Mouse (Mus musculus) intestine, postnatal 0 days (tissue): ENCODE data around the gene Vamp1. TPM values are rescaled to one million over a fixed set of nuclear protein-coding genes. Genes with fewer than 3 reads are reported as not detected.

Experiments
- ATAC-seq: fragments of 200-750 bp; cut with Nextera tagmentation; 2 replicates; pipeline ENCODE4 v1.8.0; 2017; ENCODE audit warnings: mild to moderate bottlenecking, moderate TSS enrichment, moderate library complexity
- H3K27ac ChIP-seq: fragments of 300-500 bp; sonication (generic); 2 replicates; pipeline ENCODE4 v1.5.1; 2014; ENCODE audit warnings: mild to moderate bottlenecking, low read depth, low read length, moderate library complexity
- H3K27me3 ChIP-seq: fragments of 300-500 bp; sonication (generic); replicated peaks from 2 replicates; pipeline ENCODE4 v1.6.1; 2014; ENCODE audit warnings: low read length, mixed read lengths; ENCODE audit not compliant: control insufficient read depth, insufficient read depth
- H3K36me3 ChIP-seq: fragments of 300-500 bp; sonication (generic); 2 replicates; pipeline ENCODE4 v1.6.1; 2014; ENCODE audit warnings: mild to moderate bottlenecking, moderate library complexity; ENCODE audit not compliant: control insufficient read depth, insufficient read depth
- H3K4me1 ChIP-seq: fragments of 300-500 bp; sonication (generic); replicated peaks from 2 replicates; pipeline ENCODE4 v1.6.1; 2014; ENCODE audit warnings: antibody characterized with exemption, low read length, mixed read lengths; ENCODE audit not compliant: control insufficient read depth, insufficient read depth
- H3K4me2 ChIP-seq: fragments of 300-500 bp; sonication (generic); replicated peaks from 2 replicates; pipeline ENCODE4 v1.6.1; 2014; ENCODE audit warnings: low read depth, mild to moderate bottlenecking, moderate library complexity
- H3K4me3 ChIP-seq: fragments of 300-500 bp; sonication (generic); 2 replicates; pipeline ENCODE4 v1.5.1; 2014; ENCODE audit warnings: low read depth, low read length
- H3K9ac ChIP-seq: fragments of 300-500 bp; sonication (generic); 2 replicates; pipeline ENCODE4 v1.6.1; 2014; ENCODE audit warnings: mild to moderate bottlenecking, low read depth, low read length
- H3K9me3 ChIP-seq: fragments of 300-500 bp; sonication (generic); 2 replicates; pipeline ENCODE4 v1.6.1; 2016; ENCODE audit warnings: mixed run types; ENCODE audit not compliant: control insufficient read depth
- CTCF ChIP-seq: sonication (generic); IDR thresholded peaks from 2 replicates; pipeline ENCODE4 v1.5.1; 2016; ENCODE audit warnings: low read depth, mild to moderate bottlenecking, control low read depth, antibody characterized with exemption, moderate library complexity
- WGBS: fragments of 180-500 bp; shearing (Covaris S2); extraction: QIAGEN DNeasy Blood & Tissue Kit; methylation state at CpG from one replicate; pipeline ENCODE4 v1.1.7; 2014; 5-methylcytosine and 5-hydroxymethylcytosine counted together
- polyA plus RNA-seq: library from polyadenylated mRNA; unstranded; fragments of >200 nt; fragmentation: Nextera tagmentation; extraction: Ambion mirVana; gene quantifications from 2 replicates; pipeline ENCODE4 v1.2.1, GENCODE M21; 2015

Vamp1 gene
- polyA plus RNA-seq, 1 experiment from 2014 or later = 2.7 TPM

GRCm38 (mm10) chr6:125191332-125192015 is 23.9 kb upstream of the Vamp1 start, which contains the start of the genes Ncapd2 and Mrpl51:
Gene Ncapd2, minus strand, starts transcription at chr6:125191701.
Gene Mrpl51, plus strand, starts transcription at chr6:125191801.
- H3K4me1 ChIP-seq = no peaks in the 10 kb centered on the region
- peaks cover 30% of the 10 kb centered on the region for H3K36me3 ChIP-seq
- WGBS = under 1% methylated on average over 54 of the region's 54 CpGs
- H3K4me2 ChIP-seq = peak within 1 kb of the TSS; percentile 73
- peak; percentile 36 for TF ChIP-seq CTCF
- H3K9me3 ChIP-seq = no peaks in the 10 kb centered on the region
- peak within 1 kb of the TSS; percentile 81 for H3K9ac ChIP-seq
- H3K4me3 ChIP-seq = peak within 1 kb of the TSS; percentile 71
- peak within 1 kb of the TSS; percentile 95 for H3K27ac ChIP-seq
- ATAC-seq = peak; percentile 96
- no peaks in the 10 kb centered on the region for H3K27me3 ChIP-seq

GRCm38 (mm10) chr6:125192016-125192714 is 23.2 kb upstream of the Vamp1 start:
- Histone ChIP-seq H3K4me1 (no peaks in the 10 kb centered on the region), H3K9me3 (no peaks in the 10 kb centered on the region), H3K4me2 (peak overlapping the region; percentile 73), H3K27ac (peak overlapping the region; percentile 95), H3K4me3 (peak overlapping the region; percentile 71), H3K9ac (peak overlapping the region; percentile 81), H3K36me3 (peaks cover 23% of the 10 kb centered on the region), H3K27me3 (no peaks in the 10 kb centered on the region)
- under 1% methylated on average over 34 of the region's 34 CpGs for WGBS
- TF ChIP-seq CTCF = no peak
- peak; percentile 95 for ATAC-seq

DNA sequence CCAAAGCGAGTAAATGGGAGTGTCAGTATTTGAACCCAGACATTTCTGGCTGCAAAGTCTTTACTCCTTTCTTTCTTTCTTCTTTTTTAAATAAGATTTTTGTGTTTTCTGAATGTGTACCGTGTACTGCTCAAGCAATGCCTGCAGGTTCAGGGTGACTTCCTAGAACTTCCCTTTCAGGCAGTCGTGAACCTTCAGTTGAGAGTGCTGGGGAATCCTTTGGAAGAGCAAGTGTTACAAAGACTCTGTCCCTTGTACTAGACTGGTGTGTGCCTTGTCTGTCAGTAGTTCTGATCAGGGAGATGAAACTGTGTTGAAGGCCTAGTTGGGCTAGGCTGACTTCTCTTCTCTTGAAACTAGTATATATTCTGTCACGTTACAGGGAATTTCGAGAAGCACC is 22.5 kb upstream of the Vamp1 start:
- no peak for ATAC-seq
- no peaks in the 10 kb centered on the region for H3K4me1 ChIP-seq
- peak overlapping the region; percentile 95 for H3K27ac ChIP-seq
- peak overlapping the region; percentile 81 for H3K9ac ChIP-seq
- no peak for TF ChIP-seq CTCF
- H3K4me2 ChIP-seq = peak overlapping the region; percentile 73
- WGBS = 29% methylated on average over 5 of the region's 5 CpGs
- H3K36me3 ChIP-seq = peaks cover 18% of the 10 kb centered on the region
- no peaks in the 10 kb centered on the region for H3K9me3 ChIP-seq
- H3K4me3 ChIP-seq = peak overlapping the region; percentile 71
- H3K27me3 ChIP-seq = no peaks in the 10 kb centered on the region

- H3K4me3 ChIP-seq = no peak overlapping the region
- H3K9ac ChIP-seq = no peak overlapping the region
- no peaks in the 10 kb centered on the region for H3K4me1 ChIP-seq
- TF ChIP-seq CTCF = no peak
- H3K9me3 ChIP-seq = no peaks in the 10 kb centered on the region
- H3K27ac ChIP-seq = no peak overlapping the region; the same call in 1 of the 2 replicates
- H3K4me2 ChIP-seq = no peak overlapping the region
- no peaks in the 10 kb centered on the region for H3K27me3 ChIP-seq
- H3K36me3 ChIP-seq = peaks cover 12% of the 10 kb centered on the region
- ATAC-seq = no peak
- 34% methylated on average over 7 of the region's 7 CpGs for WGBS
Measured at GRCm38 (mm10) chr6:125193390-125193789, 22.0 kb upstream of the Vamp1 start.

- Histone ChIP-seq H3K4me3 (no peak overlapping the region), H3K27me3 (no peaks in the 10 kb centered on the region), H3K36me3 (peaks cover 5% of the 10 kb centered on the region; the same call in 1 of the 2 replicates), H3K9ac (no peak overlapping the region), H3K4me2 (no peak overlapping the region), H3K4me1 (no peaks in the 10 kb centered on the region), H3K9me3 (no peaks in the 10 kb centered on the region), H3K27ac (no peak overlapping the region)
- TF ChIP-seq CTCF = no peak
- ATAC-seq = no peak
- 38% methylated on average over 1 of the region's 1 CpGs for WGBS
Measured at GRCm38 (mm10) chr6:125195541-125196075, 19.7 kb upstream of the Vamp1 start.

DNA sequence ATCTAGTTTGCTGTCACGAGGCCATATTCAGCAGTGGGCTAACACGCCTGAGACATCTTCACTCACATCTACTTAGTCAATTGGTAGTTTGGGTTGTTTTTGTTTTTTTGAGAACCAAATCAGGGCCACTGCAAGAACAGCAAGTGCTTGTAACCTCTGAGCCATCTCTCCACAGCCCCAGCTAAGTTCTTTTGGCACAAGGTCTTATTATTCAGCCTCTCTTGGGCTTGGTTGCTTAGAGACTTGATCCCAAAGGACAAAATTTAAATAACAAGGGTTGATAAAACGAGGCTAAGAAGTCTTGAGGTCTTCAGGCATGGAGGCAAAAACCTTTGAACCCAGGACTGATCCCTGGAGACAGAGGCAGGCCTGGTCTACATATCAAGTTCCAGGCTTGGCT is 19.1 kb upstream of the Vamp1 start:
- Histone ChIP-seq H3K4me1 (no peaks in the 10 kb centered on the region), H3K4me3 (no peak overlapping the region), H3K27me3 (no peaks in the 10 kb centered on the region), H3K9ac (no peak overlapping the region), H3K9me3 (no peaks in the 10 kb centered on the region), H3K27ac (no peak overlapping the region), H3K36me3 (peaks cover 5% of the 10 kb centered on the region; the same call in 1 of the 2 replicates), H3K4me2 (no peak overlapping the region)
- TF ChIP-seq CTCF = no peak
- ATAC-seq = no peak
- 78% methylated on average over 3 of the region's 3 CpGs for whole genome bisulfite sequencing
